Mouse (Mus musculus) activated CD4-positive, CD25-positive, alpha-beta regulatory T cell, adult 4 months (primary cell): ENCODE measurements around the gene Ctnnbip1. TPM values are rescaled to one million over a fixed set of nuclear protein-coding genes. Genes with fewer than 3 reads are reported as not detected.
A peak's percentile ranks its signal among the peaks of the same experiment; 100 is the strongest.

ENCODE experiments used
- ATAC-seq: one replicate; pipeline ENCODE4 v1.8.0; 2017
- polyA plus RNA-seq, 2 experiments: library from polyadenylated mRNA; unstranded; fragments of 100-300 nt; shearing (Covaris generic); gene quantifications; one replicate each; pipeline ENCODE4 v1.2.1; 2017

The Ctnnbip1 gene
- polyA plus RNA-seq: 1 to 10 TPM in 1 of 2 experiments, under 1 TPM in 1; 0.28 to 1.4 TPM

DNA sequence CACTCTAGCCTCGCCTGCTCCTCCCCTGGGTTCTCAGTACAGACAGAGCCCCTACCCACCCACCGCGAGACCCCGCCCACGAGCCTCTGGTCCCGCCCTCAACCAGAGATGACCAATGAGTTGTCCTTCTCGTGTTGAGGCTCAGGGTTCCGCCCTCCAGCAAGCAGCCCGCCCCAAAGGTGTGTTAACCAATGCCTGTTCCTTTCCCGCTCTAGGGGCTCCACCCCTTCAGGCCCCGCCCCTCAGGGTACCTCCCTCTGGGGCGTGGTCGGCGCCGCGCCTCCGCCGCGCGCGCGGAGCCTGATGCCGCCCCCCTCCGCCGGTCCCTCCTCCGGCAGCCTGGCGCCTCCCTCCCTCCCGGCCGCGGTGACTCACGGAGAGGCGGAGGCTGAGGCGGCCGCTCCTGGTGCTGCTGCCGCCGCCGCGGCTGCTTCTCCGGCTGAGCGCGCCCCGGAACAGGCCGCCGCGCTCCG lies at the start of gene Ctnnbip1:
Gene Ctnnbip1 (plus strand): TSS at position 369 of the 473 bp plus-strand sequence.
- peak; percentile 95 for ATAC-seq

DNA sequence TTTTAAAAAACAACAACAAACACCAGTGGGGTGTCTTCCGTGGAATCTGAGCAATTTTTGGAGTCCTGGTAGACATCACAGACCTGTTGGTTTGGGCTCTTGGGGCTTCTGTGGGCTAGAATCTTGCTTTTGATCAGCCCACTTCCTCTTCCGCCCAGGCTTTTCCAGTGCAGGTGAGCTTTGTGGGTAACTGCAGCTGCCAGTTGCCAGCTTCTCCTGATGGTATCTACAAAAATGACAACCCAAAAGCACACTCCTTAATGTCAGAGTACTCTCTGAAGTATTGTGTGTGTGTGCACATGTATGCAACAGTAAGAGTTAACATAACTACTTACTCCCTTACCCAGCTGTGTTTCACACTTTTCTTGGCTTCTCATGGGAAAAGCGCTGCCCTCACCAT lies 48.5 kb upstream of the Ctnnbip1 start:
- ATAC-seq: peak; percentile 95

DNA sequence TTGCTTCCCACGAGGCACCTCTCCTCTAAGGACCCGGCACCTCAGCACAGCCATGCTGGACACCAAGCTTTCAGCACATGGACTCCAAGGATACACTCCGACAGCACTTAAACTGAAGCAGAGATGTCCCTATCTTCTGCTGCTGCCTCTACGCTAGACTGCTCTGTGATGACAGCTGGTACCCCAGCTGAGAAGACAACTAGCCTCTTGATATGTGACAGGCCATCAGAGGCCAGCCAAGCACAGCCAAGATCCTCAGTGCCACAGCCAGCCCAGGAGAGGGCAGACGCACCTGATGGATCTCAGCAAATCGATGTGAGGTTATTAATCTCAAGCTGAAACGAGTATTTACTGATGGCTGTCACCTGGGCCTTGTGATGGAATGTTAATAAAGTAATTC lies 42.9 kb upstream of the Ctnnbip1 start:
- no peak for ATAC-seq

DNA sequence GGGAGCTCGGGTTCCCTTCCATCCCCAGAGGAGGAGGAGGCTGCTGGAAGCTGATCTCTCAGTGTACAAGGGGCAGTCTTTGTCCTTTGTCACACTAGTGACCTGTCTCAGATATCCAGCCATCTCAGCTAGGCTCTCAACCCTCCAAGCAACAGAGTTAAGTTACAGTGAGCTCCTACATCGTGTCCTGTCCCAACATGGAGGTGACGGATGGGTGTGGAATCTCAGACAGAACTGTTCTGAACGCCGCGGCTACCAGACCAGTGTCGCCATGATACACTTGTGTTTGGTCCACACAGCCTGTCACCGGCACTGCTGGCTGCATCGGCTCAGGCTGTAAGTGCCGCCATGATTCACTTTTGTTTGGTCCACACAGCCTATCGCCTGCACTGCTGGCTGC lies 41.0 kb upstream of the Ctnnbip1 start, which contains the start of gene Tmem274:
Gene Tmem274 (plus strand): TSS at position 301 of the 400 bp plus-strand sequence.
- ATAC-seq: no peak

DNA sequence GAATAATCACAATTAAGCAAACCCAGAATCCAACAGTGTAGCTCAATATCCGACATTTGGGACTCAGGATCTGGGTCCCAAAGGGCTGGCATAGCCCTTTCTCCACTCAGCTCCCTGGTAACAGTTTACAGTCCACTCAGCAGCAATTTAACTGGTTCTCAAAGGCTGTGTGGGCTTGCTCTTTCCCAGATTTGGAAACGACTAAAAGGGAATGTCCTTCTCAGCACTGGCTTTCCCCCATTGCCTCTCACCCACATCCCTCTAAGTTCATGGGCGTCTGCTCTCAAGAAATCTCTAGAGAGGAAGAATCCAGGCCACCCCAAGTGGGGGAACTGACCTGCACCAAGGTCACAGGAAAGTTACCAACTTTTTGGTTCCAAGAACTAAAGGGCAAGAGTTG lies 33.5 kb upstream of the Ctnnbip1 start:
- ATAC-seq: no peak

DNA sequence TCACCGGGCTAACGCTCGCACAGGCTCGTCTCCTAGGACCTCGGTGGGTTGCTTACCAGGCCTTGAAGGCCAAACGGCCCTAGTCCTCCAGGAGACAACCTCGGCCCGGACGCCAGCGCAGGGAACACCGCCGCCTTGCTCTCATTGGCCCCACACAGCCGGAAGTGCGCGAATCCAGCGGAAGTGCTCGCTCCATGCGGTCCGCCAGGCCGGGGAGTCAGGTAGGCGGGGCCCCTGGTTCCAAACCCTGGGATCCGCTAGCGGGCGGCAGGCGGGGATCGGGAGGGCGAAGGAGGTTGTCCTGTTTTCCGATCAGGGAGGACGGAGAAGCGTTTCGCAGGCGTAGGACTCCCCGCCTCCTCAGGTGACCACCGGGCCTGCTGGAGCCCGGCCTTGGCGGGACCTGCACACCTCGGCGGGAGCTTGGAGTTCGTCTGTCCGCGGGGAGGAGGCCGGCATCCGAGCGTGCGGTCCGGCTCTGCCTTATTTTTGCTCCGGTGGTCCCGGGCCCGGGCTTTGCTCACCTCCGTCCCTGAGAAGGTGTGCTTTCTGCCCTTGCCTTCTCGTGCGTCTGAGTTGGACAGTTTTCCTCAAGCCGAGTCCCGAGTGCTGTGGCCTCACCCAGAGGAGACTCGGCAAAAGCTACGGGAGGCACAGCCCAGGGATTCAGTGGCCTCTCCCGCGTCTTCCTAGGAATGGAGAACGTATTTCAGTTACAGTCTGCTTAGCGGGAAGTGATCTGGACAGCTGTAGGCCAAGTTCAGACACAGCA lies 32.8 kb upstream of the Ctnnbip1 start, which contains the start of the genes Nmnat1 and Lzic:
Gene Nmnat1 (minus strand): TSS at position 150 of the 772 bp plus-strand sequence.
Gene Lzic (plus strand): TSS at position 177 of the 772 bp plus-strand sequence.
- ATAC-seq: peak; percentile 94

DNA sequence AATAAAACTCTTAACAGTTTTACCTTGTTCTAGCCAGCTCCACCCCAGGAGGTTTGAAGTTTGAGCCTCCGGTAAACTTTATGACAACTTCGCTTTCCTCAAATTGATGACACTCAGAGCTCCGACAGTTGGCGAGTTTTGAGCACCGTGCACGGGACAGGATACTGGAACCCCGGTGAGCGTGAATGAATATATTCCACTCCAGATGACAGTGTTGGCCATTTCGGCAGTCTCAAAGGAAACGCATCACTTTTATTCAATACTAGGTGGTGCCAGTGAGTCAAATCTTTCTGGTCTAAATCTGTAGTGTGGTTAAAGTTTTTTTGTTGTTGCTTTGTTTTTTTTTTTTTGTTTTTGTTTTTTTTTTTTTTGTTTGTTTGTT lies 32.2 kb upstream of the Ctnnbip1 start:
- peak; percentile 74 for ATAC-seq

DNA sequence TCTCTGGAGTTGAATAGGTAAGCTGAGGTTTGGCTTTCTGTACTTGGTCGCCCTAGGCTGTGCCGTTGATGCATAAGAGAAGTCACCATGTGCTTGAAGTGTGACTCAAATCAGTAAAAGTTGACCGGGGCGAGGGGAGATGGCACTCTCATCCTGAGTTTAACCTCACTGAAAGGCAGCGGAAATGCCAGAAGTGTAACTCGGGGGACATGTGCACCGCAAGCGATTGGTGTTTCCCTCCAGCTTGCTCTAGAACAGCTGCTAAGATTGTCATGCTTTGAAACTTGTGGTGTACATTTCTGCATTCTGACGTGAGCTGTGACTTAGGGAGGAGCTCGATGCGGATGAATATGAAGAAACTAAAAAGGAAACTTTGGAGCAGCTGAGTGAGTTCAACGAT lies 30.3 kb upstream of the Ctnnbip1 start:
- ATAC-seq: no peak

DNA sequence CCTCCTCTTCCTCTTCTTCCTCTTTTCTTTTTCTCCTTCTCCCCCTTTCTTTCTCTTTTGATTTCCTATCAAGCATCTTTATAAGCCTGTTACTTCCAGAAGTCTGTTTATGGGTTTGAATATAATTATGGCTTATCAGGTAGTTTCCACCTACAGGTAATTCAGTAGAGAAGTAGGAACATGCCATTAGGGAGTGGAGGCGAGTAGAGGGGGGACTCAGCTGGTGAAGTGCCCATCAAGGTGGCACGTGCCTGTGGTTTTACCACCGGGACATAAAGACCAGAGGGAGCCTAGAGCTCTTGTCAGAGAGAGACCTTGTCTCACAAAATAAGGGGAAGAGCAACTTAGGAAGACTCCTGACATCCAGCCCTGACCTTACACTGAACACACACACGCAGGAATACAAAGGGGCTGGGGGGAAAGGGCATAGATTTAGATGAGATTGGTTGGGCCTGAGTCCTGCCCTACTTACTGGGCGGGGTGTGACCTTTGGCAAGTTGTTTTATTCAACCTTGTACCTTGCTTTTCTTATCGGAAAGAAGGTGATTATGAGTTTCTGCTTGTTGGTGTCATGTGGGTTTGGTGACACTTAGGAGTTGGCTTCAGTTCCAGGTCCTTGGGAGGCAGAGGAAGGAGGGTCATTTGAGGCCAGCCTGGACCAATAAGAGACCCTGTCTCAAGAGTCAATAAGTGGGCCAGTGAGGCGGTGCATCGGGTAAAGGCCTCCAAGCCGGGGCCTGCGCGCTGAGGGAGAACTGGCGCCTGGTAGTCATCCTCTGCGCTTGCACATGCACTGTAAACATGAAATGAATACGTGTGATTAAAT lies 28.4 kb upstream of the Ctnnbip1 start:
- ATAC-seq: no peak

DNA sequence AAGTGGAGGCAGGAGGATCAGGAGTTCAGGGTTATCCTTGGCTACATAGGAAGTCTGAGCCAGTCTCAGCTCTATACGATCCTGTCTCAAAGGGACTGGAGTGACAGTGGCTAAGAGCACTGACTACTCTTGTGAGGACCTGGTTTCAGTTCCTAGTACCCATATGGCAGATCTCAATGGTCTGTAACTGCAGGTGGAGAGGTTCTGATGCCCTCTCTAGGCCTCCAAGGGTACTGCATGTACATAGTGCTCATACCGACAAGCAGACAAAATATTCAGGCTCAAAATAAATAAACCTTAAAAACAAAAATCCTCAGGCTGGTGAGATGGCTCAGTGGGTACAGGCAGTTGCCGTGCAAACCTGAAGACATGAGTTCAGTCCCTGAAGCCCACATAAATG lies 26.9 kb upstream of the Ctnnbip1 start:
- ATAC-seq: no peak

DNA sequence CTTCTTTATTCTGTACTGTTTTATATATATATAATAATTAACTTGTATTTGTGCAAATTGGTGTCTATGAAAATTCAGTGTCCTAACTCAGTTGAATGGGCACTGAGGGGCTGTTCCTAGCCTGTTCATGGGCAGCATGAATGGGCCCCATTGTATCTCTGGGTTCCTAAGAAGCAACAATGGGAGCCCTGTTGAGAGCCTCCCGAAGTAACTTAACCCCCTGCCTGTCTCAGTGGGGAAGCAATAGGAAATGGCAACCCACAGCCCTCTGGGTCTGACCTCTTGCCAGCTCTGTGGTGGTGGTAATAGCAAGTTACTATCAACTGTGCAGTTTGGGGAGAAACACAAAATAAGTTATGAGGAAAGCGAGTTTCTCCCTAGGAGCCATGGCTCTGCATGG lies 21.4 kb upstream of the Ctnnbip1 start:
- ATAC-seq: no peak

DNA sequence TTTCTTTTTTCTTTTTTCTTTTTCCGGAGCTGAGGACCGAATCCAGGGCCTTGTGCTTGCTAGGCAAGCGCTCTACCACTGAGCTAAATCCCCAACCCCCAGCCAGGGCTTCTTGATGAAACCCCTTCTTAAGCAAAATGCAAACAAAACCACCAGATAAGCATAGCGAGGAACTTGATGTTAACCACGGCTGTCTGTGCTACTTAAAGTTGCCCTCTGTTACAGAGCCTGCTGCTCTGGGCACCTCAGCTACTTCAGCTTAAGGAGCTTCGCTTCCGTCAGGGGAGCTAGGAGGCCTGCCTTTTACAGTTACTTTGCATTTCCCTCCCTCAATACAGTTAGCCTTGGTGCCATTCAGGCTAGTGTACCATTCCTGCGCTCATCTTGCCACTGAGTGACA lies 19.1 kb upstream of the Ctnnbip1 start:
- ATAC-seq: no peak

DNA sequence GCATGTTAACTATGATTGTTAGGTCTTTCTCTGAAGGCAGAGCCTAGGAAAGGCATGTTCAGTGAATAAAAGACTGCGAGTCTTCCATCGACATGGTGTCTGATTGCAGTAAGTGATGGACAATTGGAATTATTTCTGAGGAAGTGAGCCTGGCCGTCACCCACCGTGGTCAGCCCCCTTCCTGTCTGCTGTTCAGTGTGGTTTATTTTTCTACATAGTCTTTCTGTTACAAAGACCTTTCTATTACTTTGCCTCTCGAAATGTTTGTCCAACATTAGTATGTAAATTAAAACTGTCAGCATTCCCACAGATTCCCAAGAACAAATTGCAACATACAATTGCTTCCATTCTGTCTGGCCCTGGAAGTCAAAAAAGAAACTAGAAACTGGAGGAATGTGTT lies 18.2 kb upstream of the Ctnnbip1 start:
- ATAC-seq: no peak

DNA sequence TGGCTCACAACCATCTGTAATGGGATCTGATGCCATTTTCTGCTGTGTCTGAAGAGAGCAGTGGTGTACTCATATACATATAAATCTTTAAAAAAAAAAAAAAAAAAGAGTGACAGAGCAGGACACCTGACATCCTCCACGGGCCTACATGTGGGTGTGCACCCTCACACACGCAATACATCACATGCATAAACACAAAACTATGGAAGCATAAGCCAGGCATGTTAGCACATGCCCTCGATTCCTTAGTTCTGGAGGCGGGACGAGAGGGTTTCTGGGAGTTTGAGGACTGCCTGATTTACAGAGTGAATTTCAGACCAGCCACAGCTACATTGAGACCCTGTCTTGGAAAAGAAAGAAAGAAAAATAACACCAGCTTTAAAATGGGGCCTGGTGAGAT lies 13.7 kb upstream of the Ctnnbip1 start:
- no peak for ATAC-seq

DNA sequence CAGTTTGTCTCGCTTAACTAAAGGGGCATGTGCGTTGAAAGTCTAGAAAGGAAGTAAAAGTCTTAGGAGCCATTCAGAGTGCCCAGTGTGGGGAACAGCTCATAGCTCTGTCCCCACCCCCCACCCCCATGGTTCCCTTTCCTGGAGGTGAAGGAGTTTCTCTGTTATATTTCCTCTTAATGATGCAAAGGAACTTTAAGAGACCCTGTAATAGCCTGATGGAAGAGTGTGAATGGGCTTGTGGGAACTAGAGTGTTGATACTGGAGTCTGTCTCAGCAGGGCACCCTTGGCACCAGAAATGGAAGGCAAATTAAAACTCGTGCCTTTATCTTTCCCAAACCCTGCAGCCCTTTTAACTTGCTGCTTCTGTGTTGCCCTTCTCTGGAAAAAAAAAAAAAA lies 13.2 kb upstream of the Ctnnbip1 start:
- no peak for ATAC-seq

DNA sequence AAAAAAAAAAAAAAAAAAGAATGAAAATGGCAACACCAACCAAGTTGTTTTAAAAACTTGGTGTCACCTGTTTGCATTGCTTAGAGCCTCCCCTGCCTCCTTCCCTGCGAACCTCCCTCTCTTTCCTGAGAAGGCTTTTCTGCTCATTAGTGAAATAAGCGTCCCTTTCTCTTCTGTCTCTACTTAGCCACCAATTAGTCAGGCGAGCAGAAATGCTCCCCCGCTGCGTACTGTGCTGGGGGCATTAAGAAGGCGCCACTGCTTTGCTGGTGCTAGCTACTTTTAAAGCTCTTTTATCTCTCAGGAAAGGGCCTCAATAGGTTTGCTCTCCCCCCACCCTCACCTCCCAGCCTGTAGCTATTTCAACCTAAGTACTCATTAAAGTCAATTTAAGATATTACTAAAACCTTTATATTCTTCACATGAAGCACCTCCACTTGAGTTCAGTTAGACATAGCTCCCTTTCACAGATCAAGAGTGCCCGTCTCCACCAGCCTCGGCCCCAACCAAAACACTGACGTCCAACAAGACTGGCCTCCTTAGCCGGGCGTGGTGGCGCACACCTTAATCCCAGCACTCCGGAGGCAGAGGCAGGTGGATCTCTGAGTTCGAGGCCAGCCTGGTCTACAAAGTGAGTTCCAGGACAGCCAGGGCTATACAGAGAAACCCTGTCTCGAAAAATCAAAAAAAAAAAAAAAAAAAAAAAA lies 12.6 kb upstream of the Ctnnbip1 start:
- no peak for ATAC-seq

DNA sequence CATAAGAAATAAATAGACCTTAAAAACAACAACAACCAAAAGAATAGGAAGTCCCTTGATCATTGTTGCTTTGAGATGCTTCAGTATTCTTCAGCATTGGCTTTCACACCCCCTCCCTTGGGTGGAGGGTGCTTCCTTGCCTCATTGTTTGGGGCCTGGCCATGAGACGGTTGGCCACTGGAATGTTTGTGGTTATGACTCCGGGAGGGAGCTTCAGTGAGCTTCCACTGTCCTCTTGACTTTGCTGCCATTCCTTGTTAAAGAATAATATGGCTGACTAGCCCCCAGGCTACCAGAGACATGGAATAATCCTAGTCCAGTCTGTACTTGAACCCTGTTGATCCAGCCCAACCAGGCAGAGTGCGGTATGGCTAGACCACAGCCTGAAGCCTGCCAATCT lies 11.1 kb upstream of the Ctnnbip1 start:
- ATAC-seq: no peak

DNA sequence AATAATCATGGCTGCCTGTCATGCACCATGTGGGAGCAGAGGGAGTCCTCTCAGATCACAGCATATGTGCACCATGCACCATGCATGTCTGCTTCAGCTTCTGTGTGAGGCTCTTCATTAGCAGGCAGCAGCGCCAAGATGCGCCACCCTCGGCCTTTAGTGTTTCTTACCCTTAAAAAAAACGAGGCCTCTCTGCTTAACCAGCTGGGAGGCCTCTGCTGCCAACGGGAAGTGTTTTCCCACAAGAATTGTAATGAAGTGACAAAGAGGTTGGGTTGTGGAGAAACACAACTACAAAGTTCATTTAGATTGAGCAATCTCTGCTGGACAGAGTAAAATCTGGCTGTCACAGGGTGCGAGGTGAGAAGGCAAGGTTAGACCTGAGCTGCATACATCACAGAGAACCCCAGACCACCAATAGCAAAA lies 6.8 kb upstream of the Ctnnbip1 start:
- ATAC-seq: no peak

DNA sequence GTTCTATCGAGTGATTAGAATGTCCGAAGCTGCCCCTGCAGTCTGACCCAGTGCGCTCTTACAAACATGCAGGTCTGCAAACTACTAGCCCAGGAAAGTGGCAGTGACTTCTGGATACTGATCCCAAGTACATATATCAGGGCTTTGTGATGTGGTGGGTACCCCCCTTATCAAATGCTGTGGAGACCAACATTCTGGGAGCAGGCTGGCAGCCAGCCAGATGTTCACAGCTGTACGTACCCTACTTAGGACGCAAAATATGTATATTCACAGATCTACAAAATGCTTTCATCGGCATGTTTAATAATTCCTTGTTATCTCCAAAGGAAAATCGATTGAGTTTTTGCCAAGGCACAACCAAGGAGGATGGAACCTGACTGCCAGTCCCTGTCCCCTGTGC lies 6.0 kb upstream of the Ctnnbip1 start:
- ATAC-seq: no peak

DNA sequence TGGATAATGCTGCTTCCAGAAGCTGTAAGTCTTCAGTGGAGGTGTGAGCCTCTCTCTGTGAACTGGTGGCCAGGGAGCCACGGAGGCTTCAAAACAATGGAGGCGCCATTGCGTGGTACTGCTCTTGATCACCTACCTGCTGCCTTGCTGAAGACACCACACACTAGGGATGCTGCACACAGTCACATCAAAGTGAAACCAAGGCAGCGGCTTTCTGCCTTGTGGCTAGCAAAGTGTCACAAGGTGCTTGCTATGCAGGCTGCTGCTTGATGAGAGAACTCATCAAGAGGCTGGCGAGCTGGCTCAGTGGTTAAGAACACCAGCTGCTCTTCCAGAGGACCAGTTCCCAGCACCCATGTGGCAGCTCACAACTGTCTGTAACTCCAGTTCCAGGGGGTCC lies 2.3 kb upstream of the Ctnnbip1 start:
- ATAC-seq: peak; percentile 26

DNA sequence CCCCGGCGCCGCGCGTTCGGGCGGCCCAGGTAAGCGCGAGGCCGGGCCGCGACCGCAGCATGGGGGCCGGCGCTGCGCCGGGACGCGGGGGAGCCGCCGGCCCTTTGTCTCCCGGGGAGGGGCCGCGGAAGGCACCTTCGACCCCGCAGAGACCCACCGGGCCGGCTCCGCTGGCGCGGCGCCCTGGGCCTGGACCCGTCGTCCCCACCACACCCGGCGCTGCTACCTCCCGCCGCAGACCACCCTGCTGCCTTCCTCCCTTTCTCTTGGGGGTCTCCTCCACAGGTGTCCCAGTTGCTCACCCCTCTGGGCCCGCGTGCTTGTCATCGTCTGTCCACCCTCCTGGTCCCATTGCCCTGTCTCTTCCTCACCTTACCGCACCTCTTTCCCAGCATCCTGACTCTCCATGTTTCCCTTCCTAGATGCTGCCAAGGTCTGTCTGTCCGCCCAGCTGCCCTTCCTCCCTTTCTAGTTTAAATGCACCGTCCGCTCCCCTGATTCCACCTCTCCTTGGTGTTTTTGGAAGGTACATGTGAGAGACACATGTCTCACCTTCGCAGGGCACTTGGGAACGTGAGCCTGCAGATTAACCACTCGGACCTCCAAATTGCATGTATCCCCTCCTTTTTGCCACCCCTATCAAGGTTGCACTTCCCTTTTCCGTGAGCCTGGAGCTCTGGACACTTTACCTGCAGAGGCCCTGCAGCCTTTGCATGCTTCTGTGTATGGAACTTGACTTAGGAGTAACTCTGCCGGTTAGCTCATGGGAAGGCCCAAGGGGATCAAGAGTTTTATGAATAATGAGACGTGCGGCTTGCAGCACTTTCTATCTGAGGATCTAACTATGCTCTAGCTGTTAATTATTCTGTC lies 550 bp downstream of the Ctnnbip1 start:
- ATAC-seq: no peak

DNA sequence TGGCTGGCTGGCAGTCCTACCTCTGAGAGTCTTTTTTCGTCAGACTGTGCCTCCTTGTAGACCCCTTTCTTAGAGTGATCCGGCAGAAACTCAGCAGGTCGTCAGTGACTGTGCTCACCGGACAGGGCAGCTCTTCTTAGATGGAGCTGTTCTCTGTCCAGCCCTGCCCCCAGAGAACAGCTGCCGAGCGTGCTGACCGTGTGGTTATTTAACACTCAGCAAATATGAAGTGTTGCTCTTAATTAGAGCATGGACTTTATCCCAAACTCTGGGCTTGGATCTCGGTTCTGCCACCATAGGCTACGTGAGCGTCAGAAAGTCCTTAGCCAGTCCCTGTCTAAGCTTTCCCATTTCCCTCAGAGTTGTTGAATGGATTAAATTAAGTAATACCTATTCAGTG lies 3.2 kb downstream of the Ctnnbip1 start:
- ATAC-seq: no peak
